Mouse (Mus musculus) c-Kit-positive CD71-negative TER-119-negative erythroid progenitor cells, embryonic 14.5 days (primary cell): ENCODE data around the gene Ddx20.

ENCODE experiments used
- DNase-seq: peaks from one replicate; pipeline ENCODE4 v3.0.0-alpha.2; 2013; ENCODE audit warnings: low read depth

Ddx20 gene

DNA sequence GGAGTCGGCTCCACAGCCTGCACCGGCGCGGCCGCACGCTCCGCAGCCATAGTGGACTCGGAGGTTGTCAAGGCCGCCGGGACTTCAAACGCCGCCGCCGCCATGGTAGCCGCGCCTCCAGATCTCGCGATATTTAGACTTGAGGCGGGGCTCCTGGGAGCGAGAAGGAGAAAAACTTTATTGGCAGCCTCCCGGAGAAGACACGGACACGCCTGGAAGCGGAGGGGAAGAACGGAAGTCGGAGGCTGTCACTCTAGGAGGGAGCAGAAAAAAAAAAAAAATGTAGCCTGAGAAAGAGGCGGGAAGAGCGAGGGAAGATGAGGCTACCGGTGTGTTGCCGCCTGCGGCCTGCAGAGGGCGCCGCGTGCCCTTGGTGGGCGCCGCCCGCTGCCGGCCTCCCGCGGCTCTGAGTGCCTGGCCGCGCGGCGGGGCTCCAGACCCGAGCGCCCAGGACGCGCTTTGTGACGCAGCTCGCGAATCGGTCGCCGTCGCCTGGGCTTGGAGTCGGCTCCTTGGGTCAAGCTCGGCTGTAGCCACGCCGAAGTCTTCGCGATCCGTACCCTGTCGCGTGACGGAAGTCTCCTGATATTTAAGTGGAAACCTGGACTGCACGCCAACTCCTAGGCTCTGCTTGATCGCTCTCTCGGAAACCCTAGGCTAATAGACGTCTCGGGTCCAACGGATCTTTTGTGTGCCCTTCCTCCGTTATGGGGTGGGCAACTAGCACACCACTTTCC is at the start of gene Ddx20:
Ddx20 (minus strand) TSS at position 251 of the 737 bp plus-strand sequence.
- DNase-seq, result peak; percentile 96

DNA sequence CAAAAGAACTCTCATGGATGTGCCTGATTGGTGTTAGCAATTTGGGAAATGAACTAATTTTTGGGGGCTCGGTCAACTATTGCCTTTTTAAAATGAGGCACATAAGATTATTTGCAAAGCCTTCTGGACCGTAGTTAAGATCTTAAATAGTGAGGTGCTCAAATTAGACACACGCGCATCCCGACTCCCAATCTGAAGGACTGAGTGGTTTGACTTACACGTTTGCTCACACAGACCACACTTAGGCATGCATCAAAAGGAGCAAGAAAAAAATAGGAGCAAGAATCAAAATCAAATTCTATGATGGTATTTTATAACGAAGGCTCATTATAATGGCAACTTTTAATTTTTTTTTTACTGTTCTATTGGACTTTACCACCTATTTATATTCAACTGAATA is 49.7 kb upstream of the Ddx20 start:
- DNase-seq, result no peak

DNA sequence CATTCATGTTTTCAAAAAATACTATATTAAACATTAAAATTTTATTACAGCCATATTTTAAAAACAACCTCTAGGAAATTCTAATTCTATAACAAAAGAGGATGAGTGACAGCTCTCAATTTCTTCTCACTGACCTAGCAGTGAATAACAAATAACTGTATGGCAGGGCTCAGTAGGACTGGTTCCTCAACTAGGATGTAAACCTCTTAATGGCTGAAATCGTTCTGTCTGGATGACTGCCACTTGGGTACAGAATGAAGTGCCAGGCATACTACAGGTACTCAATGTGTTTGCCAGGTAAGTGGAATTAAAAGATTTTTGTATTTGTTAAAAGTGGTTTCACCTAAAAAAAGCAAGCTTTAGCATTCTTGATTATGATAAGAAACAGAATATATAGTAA is 48.8 kb upstream of the Ddx20 start:
- DNase-seq, result no peak

DNA sequence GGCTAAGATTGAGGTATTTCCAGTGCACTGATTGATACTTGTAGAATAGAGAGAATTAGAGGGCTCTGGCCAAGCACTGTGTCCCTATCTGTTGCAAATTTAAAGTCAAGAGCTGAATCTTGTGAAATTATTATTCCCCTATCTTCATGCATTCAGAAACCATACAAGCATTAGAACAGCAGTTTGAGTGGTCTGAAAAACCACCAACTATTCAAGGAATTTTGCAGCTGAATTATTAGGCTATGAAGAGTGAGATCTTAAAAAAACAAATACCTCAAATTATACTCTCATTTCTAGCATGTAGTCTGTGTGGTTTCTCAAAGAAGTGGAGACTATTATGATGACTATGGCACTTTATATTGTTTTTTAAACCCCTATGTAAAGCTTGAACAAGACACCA is 47.9 kb upstream of the Ddx20 start:
- no peak for DNase-seq

DNA sequence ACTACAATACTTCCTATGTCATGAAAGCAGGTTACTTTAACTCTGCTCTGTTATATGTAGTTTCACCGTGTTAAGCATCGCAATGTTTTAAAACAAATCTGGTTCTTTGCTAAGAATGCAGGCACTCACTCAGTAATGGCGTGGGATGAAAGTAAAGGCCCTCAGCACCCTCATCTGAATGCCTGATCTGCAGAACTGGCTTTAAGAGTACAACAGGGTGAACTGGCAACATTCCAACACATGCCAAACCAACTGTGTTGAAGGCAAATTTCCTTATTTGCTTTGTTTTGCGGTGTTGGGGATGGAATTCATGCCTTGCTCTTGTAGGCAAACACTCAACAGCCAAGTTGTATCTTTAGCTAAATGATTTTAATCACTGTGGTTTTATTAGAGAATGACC is 46.2 kb upstream of the Ddx20 start:
- no peak for DNase-seq

DNA sequence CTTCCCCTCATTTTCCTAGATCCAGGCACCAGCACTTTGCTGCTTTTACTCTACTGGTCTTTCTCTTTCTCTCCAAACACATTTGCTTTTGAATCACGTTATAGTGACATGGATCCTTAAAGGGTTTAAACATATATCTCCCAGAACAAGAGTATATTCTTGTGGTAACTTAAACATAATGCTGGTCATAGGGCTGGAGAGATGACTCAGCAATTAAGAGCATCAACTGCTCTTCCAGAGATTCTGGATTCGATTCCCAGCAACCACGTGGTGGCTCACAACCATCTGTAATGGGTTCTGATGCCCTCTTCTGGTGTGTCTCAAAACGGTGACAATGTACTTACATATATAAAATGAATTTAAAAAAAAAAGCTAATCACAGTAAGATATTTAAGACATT is 45.0 kb upstream of the Ddx20 start:
- no peak for DNase-seq

DNA sequence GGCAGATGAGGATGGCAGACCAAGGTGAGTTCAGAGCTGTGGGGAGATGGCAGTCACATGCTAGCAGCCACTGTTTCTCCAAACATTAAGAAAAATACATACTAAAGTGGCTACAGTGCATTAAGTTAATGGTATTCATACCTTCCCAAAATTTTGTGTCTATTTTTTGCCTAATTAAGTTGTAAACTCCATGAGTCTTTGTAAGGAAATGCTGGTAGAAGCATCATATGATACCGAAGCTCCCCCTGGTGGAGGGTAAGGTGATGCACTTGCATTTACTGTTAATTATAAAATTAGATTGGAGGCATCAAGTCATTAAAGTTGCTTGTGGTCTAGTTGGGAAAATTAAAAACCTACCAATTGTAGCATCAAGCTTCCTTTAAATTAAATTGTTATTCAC is 38.7 kb upstream of the Ddx20 start:
- DNase-seq, result peak; percentile 53

DNA sequence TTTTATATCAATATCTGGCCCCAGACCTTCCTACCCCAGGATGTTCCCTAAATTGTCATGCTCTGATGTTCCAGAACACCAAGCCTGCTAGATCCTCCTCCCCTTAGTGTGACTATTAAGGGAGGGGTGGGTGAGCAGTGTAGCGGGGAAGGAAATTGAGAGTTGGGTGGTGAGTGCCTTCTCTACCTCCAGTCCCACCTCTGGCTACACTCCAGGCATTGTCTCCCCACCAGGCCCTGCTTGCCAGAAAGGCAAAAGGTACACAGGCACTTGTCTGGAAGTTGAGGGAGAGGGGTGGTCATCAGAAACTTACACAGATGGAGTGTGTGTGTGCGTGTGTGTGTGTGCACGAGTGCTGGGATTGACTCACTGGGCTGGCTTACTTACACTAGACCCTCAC is 35.1 kb upstream of the Ddx20 start:
- no peak for DNase-seq

DNA sequence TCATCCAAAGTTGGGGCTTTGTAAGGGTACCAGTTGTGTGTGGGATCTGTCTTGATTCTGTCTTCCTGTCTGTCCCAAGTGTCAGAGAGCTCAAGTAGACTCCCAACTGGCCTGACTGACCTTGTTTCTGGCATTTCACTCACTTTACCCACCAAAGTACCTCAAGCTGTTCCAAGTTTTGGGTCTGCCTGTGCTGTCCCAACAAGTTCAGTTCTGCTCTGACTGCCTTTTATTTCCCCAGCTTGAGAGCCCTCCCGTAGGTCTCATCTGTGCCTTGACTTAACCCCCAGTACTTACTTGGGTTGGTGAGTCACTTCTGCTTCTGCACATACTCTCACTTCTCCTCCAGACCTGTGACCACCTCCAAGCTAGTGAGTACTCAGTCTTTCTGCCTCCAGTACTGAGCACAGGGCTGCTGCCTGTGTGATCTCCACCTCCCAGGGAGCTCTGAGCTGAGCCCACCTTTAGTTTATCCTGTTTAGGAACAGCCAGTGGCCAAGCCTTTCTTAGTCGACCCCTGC is 34.4 kb upstream of the Ddx20 start:
- DNase-seq, result no peak

DNA sequence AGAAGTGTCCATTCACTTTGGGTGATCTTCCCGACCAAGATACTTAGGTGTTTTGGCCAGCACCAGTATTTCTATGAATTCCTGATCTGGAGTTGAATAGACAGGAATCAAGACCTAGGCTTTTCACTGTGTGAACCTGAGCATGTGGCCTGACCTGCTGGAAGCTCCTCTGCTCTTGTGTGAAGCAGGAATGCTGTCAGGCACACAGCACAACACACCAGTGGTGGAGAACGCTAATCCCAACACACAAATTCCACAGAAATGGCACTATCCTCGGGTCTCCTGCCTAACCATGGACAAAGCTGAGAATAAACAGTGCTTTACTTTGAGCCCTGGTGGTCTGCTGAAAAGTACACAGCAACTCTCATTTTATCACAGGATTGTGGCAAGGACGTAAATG is 33.1 kb upstream of the Ddx20 start:
- DNase-seq, result no peak

DNA sequence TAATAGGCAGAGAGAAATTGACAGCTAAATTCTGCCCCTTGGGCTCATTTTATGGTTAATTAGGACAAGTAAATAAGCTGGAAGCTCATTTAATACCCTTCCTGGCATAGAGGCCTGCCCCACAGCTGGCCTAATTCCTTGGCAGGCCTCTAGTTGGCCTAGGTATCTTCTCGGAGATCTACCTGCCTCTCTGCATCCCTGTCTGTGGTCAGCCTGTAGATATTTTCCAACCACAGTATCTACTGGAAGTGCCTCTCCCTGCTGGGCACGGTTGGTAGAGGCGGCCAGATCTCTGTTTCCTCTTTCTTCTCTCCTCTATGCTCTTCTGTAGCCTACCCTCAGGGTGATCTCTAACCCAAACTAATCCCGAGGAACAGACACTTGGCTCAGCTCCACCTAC is 32.6 kb upstream of the Ddx20 start:
- no peak for DNase-seq

DNA sequence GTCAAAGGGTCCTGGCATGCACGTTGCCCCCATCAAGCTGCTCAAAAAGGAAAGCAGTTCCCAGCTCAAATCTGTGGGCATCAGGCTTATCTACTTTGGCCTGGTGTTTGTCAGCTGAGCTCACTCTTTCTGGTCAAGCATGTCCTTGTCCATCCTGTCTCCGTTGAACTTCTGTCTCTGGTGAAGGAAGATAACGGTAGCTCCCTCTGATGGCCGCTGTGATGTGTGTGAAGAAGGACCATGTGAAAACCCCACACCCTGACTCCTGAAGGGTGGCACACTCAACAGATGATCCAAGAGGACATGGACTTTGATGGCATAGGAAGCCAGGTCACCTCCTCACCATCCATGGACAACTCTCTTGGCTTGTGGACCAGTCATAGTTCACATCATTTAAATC is 31.4 kb upstream of the Ddx20 start:
- no peak for DNase-seq

DNA sequence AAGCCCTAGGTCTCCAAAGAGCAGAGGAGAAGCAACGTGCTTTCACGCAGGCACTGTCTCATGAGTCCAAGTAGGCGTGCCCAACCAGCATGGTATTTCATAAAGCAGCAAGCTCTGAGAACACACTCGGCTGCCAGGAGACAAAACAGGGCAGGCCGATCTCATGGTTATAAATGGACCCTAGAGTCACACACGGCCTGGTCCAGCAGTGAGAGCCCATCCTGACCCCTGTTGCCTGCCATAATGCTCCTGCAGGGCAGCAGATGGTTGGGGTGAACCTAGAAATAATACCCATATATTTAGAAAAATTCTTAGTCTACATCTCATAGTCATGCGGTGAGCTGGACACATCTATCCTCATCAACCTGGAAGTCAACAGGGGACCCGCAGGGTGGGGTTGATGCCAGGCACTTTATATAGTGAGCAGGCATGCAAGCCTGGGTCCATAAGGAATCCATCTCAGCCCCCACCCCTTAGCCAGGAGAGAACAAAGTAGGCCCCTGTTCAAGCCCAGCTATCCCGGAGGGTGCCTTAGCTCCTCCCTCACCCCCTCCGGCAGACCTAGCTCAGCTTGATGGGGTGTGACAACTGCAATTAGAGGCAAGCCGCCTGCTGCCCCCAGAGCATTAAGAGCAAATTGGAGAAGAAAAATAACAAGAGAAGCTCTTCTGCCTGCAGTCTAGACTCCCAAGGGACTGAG is 30.6 kb upstream of the Ddx20 start:
- no peak for DNase-seq

DNA sequence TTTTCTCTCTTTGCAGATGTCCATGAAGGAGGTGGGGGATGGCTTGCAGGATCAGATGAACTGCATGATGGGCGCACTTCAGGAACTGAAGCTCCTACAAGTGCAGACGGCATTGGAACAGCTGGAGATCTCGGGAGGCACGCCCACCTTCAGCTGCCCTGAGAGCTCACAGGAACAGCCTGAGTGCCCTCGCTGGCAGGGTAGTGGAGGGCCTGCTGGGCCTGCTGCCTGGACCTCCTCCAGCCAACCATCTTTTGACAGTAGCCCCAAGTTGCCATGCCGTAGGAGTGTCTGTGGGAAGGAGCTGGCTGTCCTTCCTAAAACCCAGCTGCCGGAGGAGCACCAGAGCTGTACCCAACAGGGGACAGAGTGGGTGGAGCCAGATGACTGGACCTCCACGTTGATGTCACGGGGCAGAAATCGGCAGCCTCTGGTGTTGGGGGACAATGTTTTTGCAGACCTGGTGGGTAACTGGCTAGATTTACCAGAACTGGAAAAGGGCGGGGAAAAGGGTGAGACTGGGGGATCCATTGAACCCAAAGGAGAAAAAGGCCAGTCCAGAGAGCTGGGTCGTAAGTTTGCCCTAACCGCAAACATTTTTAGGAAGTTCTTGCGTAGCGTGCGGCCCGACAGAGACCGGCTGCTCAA is 29.1 kb upstream of the Ddx20 start:
- DNase-seq, result no peak

DNA sequence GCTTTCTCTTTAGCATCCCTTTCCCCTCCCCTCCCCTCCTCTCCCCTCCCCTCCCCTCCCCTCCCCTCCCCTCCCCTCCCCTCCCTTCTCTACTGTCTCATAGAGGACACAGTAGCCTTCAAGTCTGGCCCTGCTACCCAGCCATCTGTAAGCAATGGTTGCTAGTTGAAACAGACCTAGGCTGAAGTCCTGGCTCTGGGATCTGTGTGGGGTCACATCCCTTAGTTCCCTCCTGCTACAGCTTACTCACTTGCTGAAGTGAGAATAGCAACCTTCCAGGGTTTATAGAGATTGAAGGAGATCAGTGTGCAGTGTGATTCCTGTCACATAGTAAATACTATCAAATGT is 27.4 kb upstream of the Ddx20 start:
- no peak for DNase-seq

DNA sequence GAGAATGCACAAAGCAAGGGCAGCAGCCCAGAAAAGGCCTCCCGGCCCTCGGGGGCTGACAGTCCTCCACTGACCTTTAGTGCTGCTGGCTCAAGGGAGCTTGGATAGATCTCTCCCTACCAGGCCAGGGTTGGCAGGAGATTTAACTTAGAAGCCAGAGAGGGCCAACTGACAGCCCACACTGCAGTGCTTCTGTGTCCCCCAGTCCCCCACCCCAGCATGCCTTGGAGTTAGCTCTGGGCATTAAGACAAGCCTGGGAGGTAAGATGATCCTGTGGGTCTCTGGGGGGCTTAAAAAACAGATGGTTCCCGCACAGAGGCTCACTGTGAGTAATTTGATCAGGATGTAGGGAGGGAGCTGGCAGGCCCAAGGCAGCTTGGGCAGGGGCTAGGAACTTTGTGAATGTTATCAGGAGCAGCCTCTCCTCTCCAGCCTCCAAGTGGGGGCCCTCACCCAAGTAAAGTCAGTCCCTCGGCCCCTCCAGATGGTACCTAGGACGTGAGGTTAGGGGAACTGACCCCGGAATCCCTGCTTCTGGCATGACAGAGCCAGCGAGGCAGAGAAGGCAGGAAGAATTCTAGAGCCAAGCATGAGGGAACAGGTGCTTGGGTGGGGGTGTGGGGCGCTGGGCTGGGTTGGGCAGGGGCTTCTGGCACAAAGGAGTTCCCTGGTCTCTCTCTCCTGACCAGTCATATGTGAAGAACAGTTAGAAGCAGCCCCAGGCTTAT is 26.9 kb upstream of the Ddx20 start:
- DNase-seq, result no peak

DNA sequence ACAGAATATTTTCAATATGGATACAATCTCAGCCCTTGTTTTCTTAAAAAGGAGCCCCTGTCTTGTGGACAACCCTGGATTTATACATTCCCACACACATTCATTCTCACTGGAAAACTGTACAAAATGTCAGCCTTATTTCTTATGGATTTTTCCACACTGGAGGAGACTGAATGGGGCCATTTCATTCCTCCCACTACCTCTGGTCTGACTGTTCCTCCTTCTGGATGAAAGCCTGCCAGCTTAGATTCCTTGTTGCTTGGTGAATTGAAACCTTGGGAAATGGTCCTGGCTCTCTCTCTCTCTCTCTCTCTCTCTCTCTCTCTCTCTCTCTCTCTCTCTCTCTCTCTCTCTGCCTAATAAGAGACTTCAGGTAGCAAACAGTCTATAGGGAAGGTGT is 25.5 kb upstream of the Ddx20 start:
- no peak for DNase-seq

DNA sequence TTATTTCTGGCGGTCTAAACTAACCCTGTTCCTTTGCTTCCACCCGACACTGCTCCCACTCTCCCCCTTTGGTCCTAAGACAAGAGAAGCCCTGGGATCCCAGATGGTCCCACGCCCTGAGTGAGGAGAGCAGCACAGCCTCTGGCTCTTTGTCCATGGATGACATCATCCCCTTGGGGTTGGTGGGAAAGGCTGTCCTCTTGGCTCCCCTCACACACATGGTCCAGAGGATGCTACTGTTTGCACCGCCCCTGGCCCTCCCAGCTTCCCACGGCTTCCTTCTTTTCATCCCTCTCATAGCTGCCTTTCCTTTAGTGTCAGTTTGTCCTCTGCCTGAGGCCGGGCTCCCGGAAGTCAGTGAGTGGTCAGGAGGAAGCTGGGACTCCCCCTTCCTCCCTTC is 24.4 kb upstream of the Ddx20 start:
- DNase-seq, result no peak

DNA sequence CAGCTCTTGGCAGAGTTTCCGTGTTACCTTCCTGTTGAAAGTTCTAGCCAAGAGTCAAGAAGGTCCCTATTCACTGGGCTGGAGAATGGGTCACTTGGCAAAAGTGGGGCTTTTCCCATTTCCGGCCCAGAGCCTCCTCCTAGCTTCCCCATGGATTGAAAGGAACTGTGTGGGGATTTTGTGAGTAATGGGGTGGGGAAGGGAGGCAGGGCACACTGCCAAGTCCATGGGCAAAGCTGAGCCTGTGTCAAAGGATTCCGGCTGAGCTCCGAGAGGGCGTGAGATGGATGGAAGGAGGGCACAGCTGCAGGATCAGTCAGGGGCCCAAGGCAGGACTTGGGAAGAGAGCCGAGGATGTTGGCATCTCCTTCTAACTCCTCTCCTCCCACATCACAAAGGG is 22.9 kb upstream of the Ddx20 start:
- DNase-seq, result no peak

DNA sequence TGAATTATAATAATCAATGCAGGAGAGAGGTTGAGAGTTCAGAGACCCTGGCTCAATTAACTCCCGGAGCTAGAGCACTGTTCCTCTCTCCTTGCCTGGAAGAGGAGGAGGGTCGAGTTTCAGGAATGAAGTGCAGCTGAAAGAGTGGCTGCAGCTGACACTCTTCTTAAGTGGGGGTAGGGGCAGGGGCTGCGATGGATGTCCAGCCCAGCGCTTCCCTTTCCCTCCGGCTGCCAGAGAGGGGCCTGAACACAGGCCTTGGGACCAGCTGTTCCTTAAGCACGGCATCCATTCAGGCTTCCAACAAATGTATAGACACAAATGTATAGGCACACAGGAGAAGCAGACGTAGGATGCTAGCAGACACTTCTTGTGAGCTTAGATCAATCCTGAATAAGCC is 20.2 kb upstream of the Ddx20 start:
- DNase-seq, result no peak

DNA sequence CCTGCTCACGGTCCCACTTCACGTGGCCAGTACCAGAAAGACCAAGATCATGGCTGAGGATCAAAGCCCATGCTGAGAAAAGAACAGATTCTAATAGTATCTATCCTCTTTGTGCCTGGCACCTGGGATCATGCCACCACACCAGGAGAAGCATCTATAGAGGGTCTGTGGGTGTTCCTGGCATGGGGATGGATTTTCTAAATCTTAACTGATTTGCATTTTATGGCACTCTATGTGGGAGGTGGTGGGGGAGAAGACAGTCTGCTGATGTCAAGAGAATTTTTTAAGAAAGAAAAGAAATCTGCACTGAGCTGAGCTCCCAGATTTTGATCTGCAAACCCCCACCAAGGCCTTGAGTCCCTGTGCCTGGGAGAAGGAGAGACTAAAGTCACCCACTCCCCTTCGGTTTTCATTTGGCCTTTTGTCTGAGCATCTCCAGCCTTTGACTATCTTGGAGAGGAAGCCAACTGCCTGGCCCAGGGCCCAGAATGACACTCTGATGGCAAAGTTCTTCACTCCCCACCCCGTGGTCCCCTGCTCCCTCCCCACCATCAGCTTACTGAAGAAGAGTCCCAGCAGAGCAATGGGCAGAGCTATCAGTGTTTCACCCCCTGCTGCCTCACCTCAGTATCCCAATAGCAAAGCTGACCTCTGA is 19.1 kb upstream of the Ddx20 start:
- no peak for DNase-seq

DNA sequence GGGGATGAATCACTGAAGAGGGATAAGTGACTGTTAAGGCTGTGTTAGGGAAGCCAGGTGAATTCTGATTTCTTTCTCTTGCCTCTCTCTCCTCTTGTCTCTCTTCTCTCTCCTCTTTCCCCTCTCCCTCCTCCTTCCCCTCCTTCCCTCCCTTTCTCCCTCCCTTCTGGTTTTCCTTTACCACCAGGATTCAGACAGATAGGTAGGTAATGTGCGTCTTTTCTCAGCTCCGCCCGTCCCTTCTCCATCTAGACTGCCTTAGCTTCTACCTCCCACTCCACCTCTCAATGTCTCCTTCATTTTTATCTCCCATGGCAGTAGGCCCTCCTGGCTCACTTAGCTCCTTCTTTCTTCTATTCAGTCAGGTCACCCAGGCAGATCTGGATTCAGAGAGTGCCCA is 18.2 kb upstream of the Ddx20 start:
- DNase-seq, result no peak
